Mouse (Mus musculus): ENCODE measurements around the gene Spem2. TPM values are rescaled to one million over a fixed set of nuclear protein-coding genes. Genes with fewer than 3 reads are reported as not detected.

The Spem2 gene
- polyA plus RNA-seq, 1 experiment from 2014 or later: not detected

DNA sequence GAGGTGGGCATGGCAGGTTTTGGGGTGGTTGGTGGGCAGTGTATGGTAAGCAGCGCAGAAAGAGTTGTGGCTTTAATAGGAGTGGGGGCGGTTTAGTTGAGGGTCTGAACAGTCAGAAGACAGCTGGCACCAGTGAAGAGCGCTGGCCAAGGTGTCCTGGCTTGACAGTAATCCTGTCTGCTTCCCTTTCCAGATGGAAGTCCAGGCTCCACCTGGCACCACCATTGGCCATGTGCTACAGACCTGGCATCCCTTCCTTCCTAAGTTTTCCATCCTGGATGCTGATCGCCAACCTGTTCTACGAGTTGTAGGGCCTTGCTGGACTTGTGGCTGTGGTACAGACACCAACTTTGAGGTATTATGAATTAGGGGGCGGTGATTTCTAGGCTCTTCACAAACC is 29.8 kb upstream of the Spem2 start:
- no peaks in the 10 kb centered on the region for H3K27me3 ChIP-seq (replicated peaks)
- no peaks in the 10 kb centered on the region for H3K9me3 ChIP-seq
- H3K4me3 ChIP-seq (replicated peaks): peak overlapping the region; percentile 70; the same call in 1 of the 2 replicates
- H3K36me3 ChIP-seq: peaks cover 33% of the 10 kb centered on the region
- H3K27ac ChIP-seq: no peak overlapping the region
- peaks cover 18% of the 10 kb centered on the region for H3K4me1 ChIP-seq (replicated peaks)
- no peak for ATAC-seq
- 98% methylated on average over 6 of the region's 6 CpGs for WGBS
- H3K9ac ChIP-seq: no peak overlapping the region
- peak overlapping the region; percentile 90 for H3K4me2 ChIP-seq (replicated peaks)

DNA sequence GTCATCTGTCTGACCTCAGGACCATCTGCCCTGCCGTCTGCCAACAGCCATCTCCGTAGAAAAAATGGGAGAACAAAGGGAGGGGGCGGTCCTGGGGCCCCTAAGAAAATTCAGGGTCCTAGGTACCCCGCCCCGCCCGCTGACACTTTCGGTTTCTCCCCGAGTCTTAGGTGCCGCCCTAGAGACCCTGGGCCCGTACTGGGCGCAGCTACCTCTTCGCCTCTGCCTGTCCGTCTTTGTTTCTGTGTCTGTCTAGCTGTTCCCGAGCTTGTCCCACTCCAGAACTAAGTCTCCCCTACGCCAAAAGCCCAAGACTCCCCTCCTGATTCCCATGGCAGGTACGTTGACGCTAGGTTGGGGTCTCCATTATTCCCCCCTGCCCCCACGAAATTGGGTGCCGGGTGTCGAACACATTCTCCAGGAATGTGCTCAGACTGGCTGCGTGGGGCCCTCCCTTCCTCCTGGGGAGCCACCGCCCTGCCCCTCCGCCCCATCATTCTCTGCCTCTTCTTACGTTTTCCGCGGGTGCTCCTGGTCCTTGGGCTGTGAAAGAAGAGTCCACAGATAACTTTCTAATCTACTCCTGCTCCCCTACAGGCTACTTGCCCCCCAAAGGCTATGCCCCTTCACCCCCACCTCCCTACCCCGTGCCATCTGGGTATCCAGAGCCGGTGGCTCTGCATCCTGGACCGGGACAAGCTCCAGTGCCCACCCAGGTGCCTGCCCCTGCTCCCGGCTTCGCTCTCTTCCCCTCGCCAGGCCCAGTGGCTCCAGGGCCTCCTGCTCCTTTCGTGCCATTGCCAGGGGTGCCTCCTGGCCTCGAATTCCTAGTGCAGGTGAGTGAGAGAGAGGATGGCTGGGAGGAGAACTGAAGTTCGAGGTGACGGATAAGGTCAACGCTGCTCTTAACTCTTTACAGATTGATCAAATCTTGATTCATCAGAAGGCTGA is 28.7 kb upstream of the Spem2 start:
- no peaks in the 10 kb centered on the region for H3K9me3 ChIP-seq
- peaks cover 18% of the 10 kb centered on the region for H3K4me1 ChIP-seq (replicated peaks)
- no peaks in the 10 kb centered on the region for H3K27me3 ChIP-seq (replicated peaks)
- peak overlapping the region; percentile 70 for H3K4me3 ChIP-seq (replicated peaks)
- 7% methylated on average over 37 of the region's 37 CpGs for WGBS
- peak overlapping the region; percentile 90 for H3K4me2 ChIP-seq (replicated peaks)
- peaks cover 27% of the 10 kb centered on the region for H3K36me3 ChIP-seq
- peak overlapping the region; percentile 75 for H3K9ac ChIP-seq
- peak; percentile 67 for ATAC-seq
- H3K27ac ChIP-seq: peak overlapping the region; percentile 94

DNA sequence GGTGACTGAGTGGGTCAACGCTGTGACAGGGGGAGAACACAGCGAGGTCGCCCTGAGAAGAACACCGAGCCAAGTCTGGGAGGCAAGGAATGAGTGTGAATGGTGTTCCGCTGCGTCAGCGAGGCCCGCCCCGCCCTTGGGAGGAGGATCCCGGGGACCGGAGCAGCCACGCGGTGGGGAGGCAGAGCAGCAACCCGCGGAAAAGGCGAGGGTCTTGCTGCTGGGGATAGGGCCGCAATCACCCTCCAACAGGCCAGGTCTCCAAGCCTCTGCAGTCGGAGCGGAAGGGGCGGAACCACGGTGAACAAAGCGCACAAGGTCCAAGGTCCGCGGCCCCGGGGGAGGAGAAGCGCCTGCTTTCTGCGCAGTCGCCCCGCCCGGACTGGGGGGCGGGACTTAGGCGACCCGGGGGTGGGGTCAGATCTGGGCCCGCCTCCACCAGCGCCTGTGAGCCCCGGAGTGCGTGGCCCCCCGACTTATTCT is 28.0 kb upstream of the Spem2 start, which contains the start of gene Plscr3:
Plscr3 (plus strand) TSS at position 179 of the 483 bp plus-strand sequence.
- Histone ChIP-seq H3K27me3 (replicated peaks) (no peaks in the 10 kb centered on the region), H3K36me3 (peaks cover 19% of the 10 kb centered on the region), H3K9me3 (no peaks in the 10 kb centered on the region), H3K4me2 (replicated peaks) (peak within 1 kb of the TSS; percentile 90), H3K4me1 (replicated peaks) (peaks cover 18% of the 10 kb centered on the region), H3K4me3 (replicated peaks) (peak within 1 kb of the TSS; percentile 70), H3K9ac (peak within 1 kb of the TSS; percentile 75), H3K27ac (peak within 1 kb of the TSS; percentile 94)
- peak; percentile 96 for ATAC-seq
- under 1% methylated on average over 38 of the region's 38 CpGs for WGBS

DNA sequence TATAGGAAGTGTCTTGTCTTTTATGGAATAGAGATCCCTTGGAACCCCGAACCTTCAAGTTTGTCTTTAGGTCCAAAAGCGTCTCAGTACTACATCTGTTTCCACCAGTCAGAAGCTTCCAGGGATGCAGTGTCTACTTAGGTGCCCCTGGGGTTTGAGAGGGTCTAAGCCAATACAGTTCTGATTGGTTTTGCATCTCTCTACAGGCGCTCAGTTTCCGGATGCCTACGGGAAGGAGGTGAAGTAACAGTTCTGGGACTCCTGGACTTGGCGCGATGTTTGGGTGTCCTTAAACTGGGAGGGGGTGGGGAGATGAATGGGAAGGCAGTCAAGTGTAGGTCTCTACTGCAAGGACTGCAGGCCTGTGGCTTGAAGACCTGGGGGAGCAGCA is 20.4 kb upstream of the Spem2 start:
- no peak for ATAC-seq
- H3K27me3 ChIP-seq (replicated peaks): no peaks in the 10 kb centered on the region
- H3K36me3 ChIP-seq: no peaks in the 10 kb centered on the region
- WGBS: 0% methylated on average over 7 of the region's 7 CpGs
- H3K4me3 ChIP-seq (replicated peaks): peak overlapping the region; percentile 71
- peak overlapping the region; percentile 92 for H3K4me2 ChIP-seq (replicated peaks)
- peak overlapping the region; percentile 72 for H3K9ac ChIP-seq
- H3K9me3 ChIP-seq: no peaks in the 10 kb centered on the region
- H3K4me1 ChIP-seq (replicated peaks): peaks cover 36% of the 10 kb centered on the region
- H3K27ac ChIP-seq: peak overlapping the region; percentile 86

DNA sequence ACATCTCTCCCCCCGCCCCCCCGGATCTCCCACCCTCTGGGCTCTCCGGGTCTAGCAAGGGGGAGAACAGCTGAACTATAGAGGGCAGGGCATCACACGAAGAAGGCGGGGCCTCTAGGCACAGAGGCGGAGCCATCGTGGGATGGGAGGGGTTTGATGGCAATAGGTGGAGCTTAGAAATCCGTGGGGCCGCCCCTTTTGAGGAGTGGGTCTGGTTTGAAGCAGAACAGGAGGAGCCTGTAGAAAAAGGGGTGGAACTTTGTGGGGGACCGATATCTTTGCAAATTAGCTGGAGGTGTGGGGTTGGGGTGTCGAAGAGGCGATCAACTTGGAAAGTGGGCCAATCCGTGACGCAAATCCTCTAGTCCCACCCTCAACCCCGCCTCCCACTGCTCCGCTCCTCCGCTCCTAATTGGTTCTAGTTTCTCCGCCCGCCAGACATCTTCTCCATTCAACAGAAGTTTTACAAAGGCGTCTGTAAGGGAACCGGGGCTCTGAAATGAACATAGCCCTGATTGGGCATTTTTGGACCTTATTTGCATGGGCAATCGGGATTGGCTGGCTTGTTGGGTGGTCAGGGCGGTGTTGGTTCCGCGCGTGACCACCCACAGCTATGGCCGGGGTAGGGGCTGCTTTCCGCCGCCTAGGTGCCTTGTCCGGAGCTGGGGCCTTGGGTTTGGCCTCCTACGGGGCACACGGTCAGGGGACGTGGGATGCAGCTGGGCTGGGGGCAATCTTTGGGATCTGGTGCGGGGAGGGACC is 19.9 kb upstream of the Spem2 start, which contains the start of gene Tmem256:
Tmem256 (plus strand) TSS at position 563 of the 762 bp plus-strand sequence.
- H3K27ac ChIP-seq: peak within 1 kb of the TSS; percentile 87
- no peaks in the 10 kb centered on the region for H3K27me3 ChIP-seq (replicated peaks)
- H3K4me2 ChIP-seq (replicated peaks): peak within 1 kb of the TSS; percentile 92
- peak within 1 kb of the TSS; percentile 71 for H3K4me3 ChIP-seq (replicated peaks)
- H3K9ac ChIP-seq: peak within 1 kb of the TSS; percentile 72
- ATAC-seq: peak; percentile 93
- under 1% methylated on average over 34 of the region's 34 CpGs for WGBS
- H3K36me3 ChIP-seq: no peaks in the 10 kb centered on the region
- H3K4me1 ChIP-seq (replicated peaks): peaks cover 37% of the 10 kb centered on the region
- H3K9me3 ChIP-seq: no peaks in the 10 kb centered on the region

DNA sequence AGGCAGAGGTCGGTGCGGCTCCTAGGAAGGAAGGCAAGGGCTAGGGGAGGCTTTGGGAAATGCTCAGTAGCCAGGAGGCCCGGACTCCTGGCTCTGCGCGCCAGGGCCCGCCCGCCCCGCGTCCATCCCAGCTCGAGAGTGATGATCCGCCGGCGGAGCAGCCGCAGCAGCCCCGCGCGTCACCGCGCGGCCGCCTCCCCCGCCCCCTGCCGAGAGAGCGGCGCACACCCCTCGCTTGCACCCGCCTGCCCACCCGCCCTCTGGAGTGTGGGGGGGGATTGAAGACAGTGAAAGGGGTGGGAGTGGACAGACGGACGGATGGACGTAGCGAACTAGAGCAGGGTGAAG is 19.3 kb upstream of the Spem2 start, which contains the start of gene Nlgn2:
Nlgn2 (minus strand) TSS at position 181 of the 348 bp plus-strand sequence.
- ATAC-seq: peak; percentile 74
- under 1% methylated on average over 32 of the region's 32 CpGs for WGBS

DNA sequence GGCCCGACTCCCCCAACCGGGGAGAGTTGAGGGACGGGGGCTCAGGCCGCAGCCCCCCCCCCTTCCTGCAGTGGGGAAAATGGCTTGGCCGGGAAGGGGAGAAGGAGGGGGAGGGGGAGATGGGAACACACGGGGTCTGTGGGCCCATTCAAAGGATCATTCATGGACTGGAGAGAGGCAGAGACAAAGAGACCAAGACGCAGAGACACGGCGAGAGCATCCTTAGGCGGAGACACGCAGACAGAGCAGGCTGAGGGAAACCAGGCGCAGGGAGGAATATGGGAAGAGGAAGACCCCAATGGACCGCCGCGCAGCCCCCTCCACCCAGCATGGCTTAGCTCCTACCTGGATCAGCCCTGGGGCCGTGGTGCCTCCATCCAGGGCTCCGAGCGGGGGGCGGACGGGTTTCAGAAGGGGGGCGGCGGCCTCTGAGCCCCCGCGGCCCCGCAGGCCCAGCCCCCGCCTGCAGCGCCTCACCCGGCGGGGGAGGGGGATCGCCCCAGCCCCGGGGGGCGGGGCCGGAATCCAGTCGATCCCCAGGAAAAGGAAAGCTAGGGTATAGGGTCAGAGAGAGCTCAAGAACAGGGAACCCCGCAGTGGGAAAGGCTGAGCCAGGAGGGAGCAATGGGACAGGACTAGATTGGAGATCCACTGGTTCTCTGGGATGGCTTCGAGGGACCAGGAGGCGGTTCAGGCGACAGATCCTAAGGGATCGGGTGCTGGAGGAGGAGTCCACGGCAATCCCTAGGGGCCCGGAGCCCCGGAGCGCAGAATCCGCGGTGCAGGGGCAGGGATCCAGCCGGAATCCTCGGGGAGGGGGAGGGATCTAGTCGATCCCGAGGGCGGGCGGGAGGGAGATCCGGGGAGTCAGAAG is 18.7 kb upstream of the Spem2 start:
- H3K9ac ChIP-seq: peak overlapping the region; percentile 65
- peak overlapping the region; percentile 87 for H3K27ac ChIP-seq
- H3K4me2 ChIP-seq (replicated peaks): peak overlapping the region; percentile 92
- 1% methylated on average over 48 of the region's 52 CpGs for WGBS
- H3K36me3 ChIP-seq: no peaks in the 10 kb centered on the region
- H3K4me1 ChIP-seq (replicated peaks): peaks cover 37% of the 10 kb centered on the region
- H3K27me3 ChIP-seq (replicated peaks): no peaks in the 10 kb centered on the region
- H3K9me3 ChIP-seq: no peaks in the 10 kb centered on the region
- peak; percentile 0; the same call in 1 of the 2 replicates for ATAC-seq
- peak overlapping the region; percentile 71 for H3K4me3 ChIP-seq (replicated peaks)

More for the DNA sequence above, 19.3 kb upstream of the Spem2 start, which contains the start of gene Nlgn2:
- peak within 1 kb of the TSS; percentile 92 for H3K4me2 ChIP-seq (replicated peaks)
- H3K4me3 ChIP-seq (replicated peaks): peak within 1 kb of the TSS; percentile 71
- H3K36me3 ChIP-seq: no peaks in the 10 kb centered on the region
- no peaks in the 10 kb centered on the region for H3K27me3 ChIP-seq (replicated peaks)
- peaks cover 37% of the 10 kb centered on the region for H3K4me1 ChIP-seq (replicated peaks)
- peak within 1 kb of the TSS; percentile 72 for H3K9ac ChIP-seq
- H3K9me3 ChIP-seq: no peaks in the 10 kb centered on the region
- peak within 1 kb of the TSS; percentile 87 for H3K27ac ChIP-seq

DNA sequence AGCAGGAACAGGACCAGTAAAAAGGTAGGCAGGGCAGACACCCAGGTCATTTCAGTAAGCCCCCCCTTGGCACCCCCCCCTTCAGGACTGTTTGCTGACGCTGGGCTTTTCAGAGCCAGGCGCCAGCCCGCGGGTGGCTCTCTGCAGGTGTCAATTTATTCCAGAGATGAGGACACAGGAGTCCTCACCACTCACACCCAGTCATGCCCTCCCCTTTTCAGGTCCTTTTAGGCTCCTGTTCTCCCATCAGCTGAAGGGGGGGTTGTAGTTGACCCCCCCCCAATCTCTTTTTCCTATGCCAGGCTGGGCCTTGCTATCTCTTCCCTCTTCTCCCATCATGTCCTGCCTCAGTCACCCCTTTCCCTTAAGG is 17.7 kb upstream of the Spem2 start:
- H3K4me3 ChIP-seq (replicated peaks): peak overlapping the region; percentile 71
- H3K9ac ChIP-seq: no peak overlapping the region
- peaks cover 37% of the 10 kb centered on the region for H3K4me1 ChIP-seq (replicated peaks)
- no peaks in the 10 kb centered on the region for H3K27me3 ChIP-seq (replicated peaks)
- H3K4me2 ChIP-seq (replicated peaks): peak overlapping the region; percentile 92
- H3K36me3 ChIP-seq: no peaks in the 10 kb centered on the region
- no peak overlapping the region for H3K27ac ChIP-seq
- ATAC-seq: no peak
- H3K9me3 ChIP-seq: no peaks in the 10 kb centered on the region
- WGBS: 29% methylated on average over 4 of the region's 4 CpGs

DNA sequence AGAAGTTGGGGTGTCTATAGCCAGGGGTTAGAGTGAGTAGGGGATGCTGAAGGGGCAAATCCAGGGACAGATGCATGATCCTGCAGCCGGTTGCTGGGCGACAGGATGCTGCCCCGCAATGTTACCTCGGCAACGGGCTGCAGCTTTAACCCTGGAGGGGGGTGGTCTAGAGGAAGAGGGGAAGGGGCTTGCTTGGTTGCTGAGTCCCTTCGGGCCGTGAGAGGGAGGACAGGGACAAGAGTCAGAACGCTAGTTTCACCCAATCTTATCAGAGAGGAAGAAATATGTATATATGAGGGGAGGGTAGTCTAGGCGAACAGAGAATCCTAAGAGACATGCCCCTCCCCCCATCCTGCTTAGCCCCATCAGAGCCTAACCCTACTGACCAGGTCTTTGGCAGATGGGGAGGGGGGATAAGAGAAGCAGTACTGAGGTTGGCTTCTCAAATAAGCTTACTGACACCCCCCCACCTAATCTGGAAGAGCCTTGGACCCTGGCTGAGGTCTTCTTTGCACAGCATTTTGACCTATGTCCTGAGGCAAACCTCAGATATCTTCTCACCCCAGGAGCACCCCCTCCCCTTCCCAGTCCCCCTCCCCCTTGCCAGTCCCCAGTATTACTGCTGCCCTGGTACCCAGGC is 17.2 kb upstream of the Spem2 start:
- Histone ChIP-seq H3K4me2 (replicated peaks) (peak overlapping the region; percentile 92), H3K4me3 (replicated peaks) (0 out of 2 replicates have a peak overlapping the region, but pooled peaks have one; percentile 71), H3K9ac (no peak overlapping the region), H3K9me3 (no peaks in the 10 kb centered on the region), H3K27me3 (replicated peaks) (no peaks in the 10 kb centered on the region), H3K36me3 (no peaks in the 10 kb centered on the region), H3K4me1 (replicated peaks) (peaks cover 37% of the 10 kb centered on the region), H3K27ac (no peak overlapping the region)
- no peak for ATAC-seq
- WGBS: 31% methylated on average over 9 of the region's 9 CpGs

DNA sequence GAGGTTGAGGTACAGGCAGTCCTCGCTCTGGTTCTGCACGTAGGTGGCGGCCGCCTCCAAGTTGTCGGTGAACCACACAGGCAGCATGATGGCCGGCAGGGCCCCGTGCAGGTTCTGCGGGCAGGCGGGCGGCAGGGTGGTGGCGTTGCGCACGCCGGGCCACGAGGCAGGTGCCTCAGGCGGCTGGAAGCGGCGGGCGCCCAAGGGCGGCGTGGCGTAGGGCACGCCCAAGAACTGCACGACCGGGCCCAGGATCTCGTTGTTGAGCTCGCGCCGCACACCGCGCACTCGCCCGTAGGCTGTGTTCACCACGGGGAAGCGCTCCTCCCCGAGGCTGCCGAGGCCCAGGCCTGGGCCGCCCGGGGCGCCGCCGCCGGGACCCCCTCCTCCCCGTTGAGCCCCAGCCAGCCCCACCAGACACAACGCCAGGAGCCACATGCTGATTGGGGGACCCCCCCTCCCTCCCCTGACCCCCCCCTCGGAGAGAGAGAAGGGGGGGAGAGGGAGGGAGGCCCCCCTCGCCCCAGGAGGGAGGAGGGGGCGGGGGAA is 15.8 kb upstream of the Spem2 start:
- Histone ChIP-seq H3K9ac (peak overlapping the region; percentile 45), H3K27ac (no peak overlapping the region), H3K36me3 (no peaks in the 10 kb centered on the region), H3K27me3 (replicated peaks) (no peaks in the 10 kb centered on the region), H3K9me3 (no peaks in the 10 kb centered on the region), H3K4me1 (replicated peaks) (peaks cover 33% of the 10 kb centered on the region), H3K4me3 (replicated peaks) (peak overlapping the region; percentile 40), H3K4me2 (replicated peaks) (peak overlapping the region; percentile 92)
- peak; percentile 3; the same call in 1 of the 2 replicates for ATAC-seq
- WGBS: 11% methylated on average over 42 of the region's 48 CpGs

DNA sequence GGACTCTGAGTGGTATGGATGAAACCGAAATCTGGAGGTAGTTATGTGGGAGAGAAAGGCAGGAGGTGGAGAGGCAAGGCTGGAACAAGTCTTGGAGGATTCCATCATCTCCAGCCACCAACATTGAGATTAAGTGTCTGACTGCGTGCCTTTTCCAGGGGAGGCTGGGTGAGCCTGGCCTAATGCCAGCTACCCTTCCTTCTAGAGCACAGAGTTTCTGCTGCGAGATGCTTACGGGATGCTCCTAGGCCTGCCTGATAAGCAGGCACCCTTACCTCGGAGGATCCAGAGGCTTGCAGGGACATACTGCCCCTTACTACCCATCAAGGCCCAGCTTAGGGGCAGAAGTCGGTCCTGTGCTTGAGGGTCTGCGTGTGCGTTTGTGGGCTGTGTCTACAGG is 15.3 kb upstream of the Spem2 start:
- H3K4me2 ChIP-seq (replicated peaks): peak overlapping the region; percentile 92
- H3K9ac ChIP-seq: peak overlapping the region; percentile 45; the same call in 1 of the 2 replicates
- 73% methylated on average over 8 of the region's 8 CpGs for WGBS
- H3K9me3 ChIP-seq: no peaks in the 10 kb centered on the region
- H3K36me3 ChIP-seq: no peaks in the 10 kb centered on the region
- peak overlapping the region; percentile 40 for H3K4me3 ChIP-seq (replicated peaks)
- no peak overlapping the region for H3K27ac ChIP-seq
- H3K27me3 ChIP-seq (replicated peaks): no peaks in the 10 kb centered on the region
- ATAC-seq: no peak
- H3K4me1 ChIP-seq (replicated peaks): peaks cover 32% of the 10 kb centered on the region
